Mouse (Mus musculus) retina, postnatal 7 days (tissue): Measurements from ENCODE around the gene Naa16.

Source experiments
- DNase-seq: peaks from one replicate; pipeline ENCODE4 v3.0.0-alpha.2; 2012; ENCODE audit warnings: low read depth, low spot score

Naa16 gene

GRCm38 (mm10) chr14:79299230-79299629, 91.3 kb downstream of the Naa16 start:
- no peak for DNase-seq

GRCm38 (mm10) chr14:79298314-79298992, 92.1 kb downstream of the Naa16 start:
- DNase-seq = no peak

- DNase-seq = no peak
Observed at GRCm38 (mm10) chr14:79296836-79297235, 93.7 kb downstream of the Naa16 start.

GRCm38 (mm10) chr14:79296201-79296600, 94.4 kb downstream of the Naa16 start:
- DNase-seq = no peak

GRCm38 (mm10) chr14:79295579-79295978, 95.0 kb downstream of the Naa16 start:
- no peak for DNase-seq

- no peak for DNase-seq
Observed at GRCm38 (mm10) chr14:79294950-79295349, 95.6 kb downstream of the Naa16 start.

GRCm38 (mm10) chr14:79294051-79294814, 96.3 kb downstream of the Naa16 start:
- no peak for DNase-seq

- no peak for DNase-seq
Observed at GRCm38 (mm10) chr14:79293119-79293780, 97.3 kb downstream of the Naa16 start.

- DNase-seq = no peak
Observed at GRCm38 (mm10) chr14:79291629-79292028, 98.9 kb downstream of the Naa16 start.

GRCm38 (mm10) chr14:79290683-79291425, 99.7 kb downstream of the Naa16 start:
- DNase-seq = no peak

- no peak for DNase-seq
Observed at GRCm38 (mm10) chr14:79289909-79290308, 100.7 kb downstream of the Naa16 start.

GRCm38 (mm10) chr14:79288280-79288679, 102.3 kb downstream of the Naa16 start:
- DNase-seq = no peak

- DNase-seq = no peak
Observed at GRCm38 (mm10) chr14:79287251-79287863, 103.2 kb downstream of the Naa16 start.

GRCm38 (mm10) chr14:79285549-79285948, 105.0 kb downstream of the Naa16 start:
- no peak for DNase-seq

GRCm38 (mm10) chr14:79284616-79285015, 106.0 kb downstream of the Naa16 start:
- DNase-seq = no peak

GRCm38 (mm10) chr14:79283952-79284351, 106.6 kb downstream of the Naa16 start:
- no peak for DNase-seq

GRCm38 (mm10) chr14:79281894-79282553, 108.6 kb downstream of the Naa16 start:
- DNase-seq = no peak

GRCm38 (mm10) chr14:79280456-79280855, 110.1 kb downstream of the Naa16 start:
- no peak for DNase-seq

- DNase-seq = no peak
Observed at GRCm38 (mm10) chr14:79279494-79279893, 111.1 kb downstream of the Naa16 start.

GRCm38 (mm10) chr14:79278927-79279326, 111.7 kb downstream of the Naa16 start:
- no peak for DNase-seq

- no peak for DNase-seq
Observed at GRCm38 (mm10) chr14:79277922-79278321, 112.7 kb downstream of the Naa16 start.
